Mouse (Mus musculus) gastrocnemius, postnatal 4 days (tissue): Measurements from ENCODE around the gene Sypl2. TPM values are rescaled to one million over a fixed set of nuclear protein-coding genes. Genes with fewer than 3 reads are reported as not detected.
"Not testable (repeated sequence)": the region's sequence is repeated elsewhere in the genome, so short reads cannot be mapped to it uniquely, and the experiment has no call there.

Experiments
- DNase-seq, 2 experiments: peaks; one replicate each; pipeline ENCODE4 v3.0.0; 2021 to 2022; ENCODE audit warnings: low spot score in 2 of 2, mixed read lengths in 2 of 2
- long read RNA-seq, 2 experiments: library from polyadenylated mRNA; stranded (forward); transcript quantifications; one replicate each; pipeline ENCODE4 v2.0.0; 2021
- total RNA-seq, 2 experiments: library from RNA; stranded (reverse); gene quantifications; 2 replicates each; pipeline ENCODE4 v1.2.3; 2021

Sypl2 gene
- total RNA-seq, result 100 to 1,000 TPM; 441 to 517 TPM
- long read RNA-seq, experiment 1, full-length matches to known transcripts, result 786 of 945 reads
- long read RNA-seq, experiment 1, partial matches to known transcripts, result 44 of 945 reads
- long read RNA-seq, experiment 1, other reads (novel, unspliced or antisense), result 115 of 945 reads
- long read RNA-seq, experiment 2, full-length matches to known transcripts, result 926 of 1,140 reads
- long read RNA-seq, experiment 2, partial matches to known transcripts, result 75 of 1,140 reads
- long read RNA-seq, experiment 2, other reads (novel, unspliced or antisense), result 139 of 1,140 reads

DNA sequence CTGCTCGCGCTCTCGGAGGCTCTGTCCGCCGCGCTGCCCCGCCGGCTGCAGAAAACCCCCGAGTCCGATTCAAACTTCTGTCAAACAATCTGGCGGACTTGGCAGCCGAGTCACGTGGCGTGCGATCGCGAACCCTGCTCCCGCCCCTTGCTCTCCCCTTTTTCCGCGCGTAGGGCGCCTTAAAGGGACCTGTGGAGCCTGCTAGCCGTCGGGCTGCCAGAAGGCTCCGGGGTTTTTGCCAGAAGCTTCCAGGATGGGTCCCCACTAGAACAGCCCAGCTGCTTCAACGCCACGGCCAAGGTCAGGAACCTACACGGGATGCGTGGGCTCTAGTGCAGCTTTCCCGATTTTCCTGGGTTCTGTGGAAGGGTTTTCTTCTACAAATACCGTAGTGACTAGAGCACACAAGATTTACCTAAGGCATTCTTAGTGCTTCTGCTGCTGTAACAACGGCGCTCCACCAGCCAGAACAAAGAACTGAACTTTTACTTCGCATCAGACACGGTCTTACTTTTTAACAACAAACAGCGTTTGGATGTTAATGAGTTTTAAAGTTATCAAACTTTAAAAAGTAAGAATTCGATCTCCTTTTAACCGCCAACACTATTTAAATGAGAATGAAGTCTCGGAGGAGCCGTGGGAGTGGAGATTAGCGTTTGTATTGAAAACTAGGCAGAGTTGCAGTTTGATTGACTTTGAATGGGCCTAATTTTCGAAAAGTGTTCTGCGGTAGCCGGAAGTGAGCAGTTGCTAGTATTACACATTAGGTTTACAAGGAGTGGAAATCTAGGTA lies at the start of gene Sypl2:
TSS of gene Sypl2 (minus strand) at position 91 of the 793 bp plus-strand sequence.
- peak in 1 of 2 experiments; percentile 65 for DNase-seq

- no peak for DNase-seq
Observed at GRCm38 (mm10) chr3:108259319-108259718, 32.9 kb upstream of the Sypl2 start.

- no peak for DNase-seq
Observed at GRCm38 (mm10) chr3:108257831-108258500, 31.5 kb upstream of the Sypl2 start.

GRCm38 (mm10) chr3:108256719-108257637 lies 30.5 kb upstream of the Sypl2 start, which contains the start of gene Psma5:
Psma5 (plus strand) TSS chr3:108256926.
- DNase-seq, result peak; percentile 90 to 95

GRCm38 (mm10) chr3:108246857-108247256 lies 20.4 kb upstream of the Sypl2 start:
- DNase-seq, result no peak

- DNase-seq, result no peak
Observed at GRCm38 (mm10) chr3:108241243-108241839, 14.9 kb upstream of the Sypl2 start.

DNA sequence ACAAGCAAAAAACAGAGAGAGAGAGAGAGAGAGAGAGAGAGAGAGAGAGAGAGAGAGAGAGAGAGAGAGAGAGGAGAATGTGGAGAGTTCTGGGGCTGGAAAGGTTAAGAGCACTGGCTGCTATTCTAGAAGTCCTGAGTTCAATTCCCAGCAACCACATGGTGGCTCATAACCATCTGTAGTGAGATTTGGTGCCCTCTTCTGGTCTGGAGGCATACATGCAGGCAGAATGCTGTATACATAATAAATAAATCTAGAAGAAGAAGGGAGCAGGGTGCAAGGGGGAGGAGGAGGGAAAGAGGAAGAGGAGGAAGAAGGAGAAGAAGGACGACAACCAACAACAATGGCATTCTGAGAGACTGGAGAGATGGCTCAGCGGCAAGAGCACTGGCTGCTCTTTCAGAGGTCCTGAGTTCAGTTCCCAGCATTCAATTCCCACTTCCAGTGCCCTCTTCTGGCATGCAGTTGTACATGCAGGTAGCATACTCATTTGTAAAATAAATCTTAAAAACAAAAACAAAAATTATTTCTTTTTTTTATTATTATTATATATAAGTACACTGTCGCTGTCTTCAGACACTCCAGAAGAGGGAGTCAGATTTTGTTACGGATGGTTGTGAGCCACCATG lies 11.1 kb upstream of the Sypl2 start:
- not testable (repeated sequence) for DNase-seq

DNA sequence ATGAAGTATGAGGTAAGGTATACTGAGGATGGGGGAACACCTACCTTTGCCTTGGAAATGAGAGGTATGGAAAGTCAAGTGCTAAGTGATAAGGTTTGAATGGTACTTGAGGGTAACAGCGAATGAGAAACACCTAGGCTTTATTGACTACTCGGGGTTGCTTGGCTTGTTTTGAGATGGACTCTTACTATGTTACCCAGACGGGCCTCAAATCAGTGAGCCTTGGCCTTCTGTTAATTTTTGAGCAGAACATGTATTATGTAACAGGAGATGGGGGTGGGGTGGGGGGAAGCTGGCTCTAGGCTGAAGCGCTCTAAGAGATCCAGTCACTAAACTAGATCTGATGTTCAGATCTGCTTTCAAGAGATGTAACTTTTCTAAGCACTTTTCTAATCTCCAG lies 5.2 kb upstream of the Sypl2 start:
- no peak for DNase-seq

DNA sequence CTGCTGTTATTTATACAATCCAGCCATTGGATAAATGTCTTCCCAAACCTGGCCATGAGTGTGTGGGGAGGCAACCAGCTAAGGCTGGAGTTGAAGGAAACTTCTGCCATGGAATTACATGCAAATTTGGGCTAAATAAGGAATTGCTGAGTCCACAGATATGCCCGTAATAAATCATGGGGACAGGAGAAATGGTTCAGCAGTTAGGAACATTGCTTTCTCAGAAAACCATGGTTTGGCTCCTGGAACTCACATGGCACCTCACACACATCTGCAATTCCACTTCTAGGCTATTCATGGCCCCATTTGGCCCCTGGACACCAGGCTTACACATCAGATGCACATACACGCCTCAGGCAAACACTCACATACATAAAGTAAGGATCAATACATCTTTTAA lies 1.1 kb upstream of the Sypl2 start:
- DNase-seq, result no peak

GRCm38 (mm10) chr3:108225711-108226557 lies 514 bp downstream of the Sypl2 start:
- peak in 1 of 2 experiments; percentile 46 for DNase-seq

DNA sequence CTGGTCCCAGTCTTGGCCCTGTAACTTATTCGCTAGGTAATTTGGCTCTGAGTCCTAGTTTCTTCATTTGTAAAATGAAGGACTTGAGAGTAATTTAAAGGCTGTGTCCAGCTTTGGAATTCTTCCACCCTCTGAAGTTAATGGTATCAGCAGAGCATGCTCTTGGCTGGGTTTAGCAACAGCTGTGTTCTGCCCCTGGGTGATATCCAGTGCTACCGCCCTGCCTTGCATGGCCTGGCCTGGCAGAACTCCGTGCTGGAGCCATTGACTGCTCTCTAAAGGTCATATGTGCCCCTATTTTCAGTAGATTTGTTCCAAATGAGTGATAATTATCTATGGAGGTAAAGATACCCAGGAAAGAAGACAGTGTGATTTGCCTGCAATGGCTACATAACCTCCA lies 5.8 kb downstream of the Sypl2 start:
- DNase-seq, result peak in 1 of 2 experiments; percentile 29

- DNase-seq, result peak in 1 of 2 experiments; percentile 28
Observed at GRCm38 (mm10) chr3:108214734-108215133, 11.7 kb downstream of the Sypl2 start.

GRCm38 (mm10) chr3:108212406-108212805 lies 14.0 kb downstream of the Sypl2 start:
- peak in 1 of 2 experiments; percentile 38 for DNase-seq

DNA sequence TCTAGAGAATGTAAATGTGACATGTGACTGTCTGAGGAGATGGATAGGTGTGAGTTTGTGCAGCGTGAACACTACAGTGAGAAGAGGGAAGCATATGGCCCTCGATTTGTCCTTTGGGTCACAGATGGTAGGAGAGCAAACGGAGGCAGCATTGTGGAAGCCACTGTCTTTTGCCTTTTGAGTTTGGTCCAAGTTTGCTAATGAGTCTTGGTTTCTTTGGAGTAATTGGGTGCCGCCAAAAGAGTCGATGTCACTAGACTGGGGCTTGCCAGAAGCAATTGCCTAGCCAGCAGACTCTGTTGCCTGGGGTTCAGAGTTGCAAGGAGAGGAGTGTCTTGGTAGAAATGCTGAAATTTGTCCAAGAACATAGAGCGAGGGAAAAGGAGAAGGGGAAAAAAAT lies 14.6 kb downstream of the Sypl2 start:
- DNase-seq, result no peak

DNA sequence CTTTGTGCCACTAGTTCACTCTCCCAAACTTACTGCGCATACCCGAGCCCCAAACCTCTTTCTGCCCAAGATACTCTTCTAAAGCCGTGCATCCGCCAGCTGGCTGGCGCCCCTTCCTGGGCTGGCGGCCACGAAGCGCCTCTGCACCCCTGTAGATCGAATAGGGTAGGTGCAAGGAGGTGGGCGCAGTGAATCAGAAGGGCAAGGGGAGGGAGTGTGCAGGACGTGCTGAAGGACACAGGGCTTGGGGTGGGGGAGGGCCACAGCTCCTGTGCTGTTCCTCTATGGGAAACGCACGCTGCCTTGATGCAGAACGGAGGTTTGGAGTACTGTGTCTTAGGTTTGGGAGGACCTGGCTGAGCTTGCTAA lies 15.7 kb downstream of the Sypl2 start, which contains the start of gene Atxn7l2:
TSS of gene Atxn7l2 (minus strand) at position 164 of the 369 bp plus-strand sequence.
- DNase-seq, result peak in 1 of 2 experiments; percentile 54

- peak; percentile 84 to 90 for DNase-seq
Observed at GRCm38 (mm10) chr3:108209946-108210770, 16.3 kb downstream of the Sypl2 start.

DNA sequence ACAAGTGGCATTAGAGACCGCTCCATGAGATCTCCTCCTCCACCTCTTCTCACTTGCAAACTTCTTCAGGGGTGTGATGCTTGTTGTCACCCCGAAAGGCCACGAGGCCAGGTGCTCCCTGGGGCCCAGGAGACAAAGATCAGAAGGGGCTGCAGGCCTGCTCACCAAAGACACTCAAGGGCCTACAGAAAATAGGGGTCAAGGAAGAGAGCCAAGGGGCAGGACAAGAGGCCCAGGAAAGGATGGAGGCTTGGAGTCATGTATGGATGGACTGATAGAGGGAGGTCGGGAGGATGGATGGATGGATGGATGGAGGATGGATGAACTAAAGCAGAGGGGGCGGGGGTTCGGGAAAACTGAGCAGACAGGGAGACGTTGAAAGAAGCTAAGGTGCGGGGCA lies 16.9 kb downstream of the Sypl2 start:
- DNase-seq, result no peak

DNA sequence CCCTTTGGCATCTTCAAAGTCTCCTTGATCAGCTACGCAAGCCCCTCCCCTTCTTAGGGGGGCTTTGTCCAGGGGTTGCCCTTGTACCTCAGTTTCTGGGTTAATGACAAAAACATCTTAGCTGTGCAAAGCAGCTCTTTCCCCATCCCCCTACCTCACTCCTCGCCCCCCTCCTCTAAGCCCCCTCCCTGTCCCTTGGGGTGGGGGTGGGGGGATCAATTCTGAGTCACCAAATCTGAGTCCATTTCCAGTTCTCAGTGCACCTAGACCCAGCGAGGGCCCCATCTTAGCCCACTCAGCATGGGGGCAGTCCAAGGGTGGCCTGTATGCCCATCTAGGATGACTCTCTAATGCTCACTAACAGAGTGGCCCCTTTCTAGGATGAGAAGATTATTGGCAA lies 17.4 kb downstream of the Sypl2 start:
- no peak for DNase-seq
